Mouse (Mus musculus) liver, embryonic 14.5 days (tissue): ENCODE measurements at regions not wholly inside any gene's neighbourhood (a gene's known extent, or its start where the extent isn't known, plus 50 kb on each side); places are given as distances from the start of the nearest gene placed in this dataset.

Source experiments
- ATAC-seq: fragments of 200-750 bp; cut with Nextera tagmentation; 2 replicates; pipeline ENCODE4 v1.8.0; 2017; ENCODE audit warnings: moderate number of reproducible peaks, mild to moderate bottlenecking, moderate library complexity; ENCODE audit not compliant: insufficient read depth
- DNase-seq, 3 experiments: peaks; one replicate each; pipeline ENCODE4 v3.0.0-alpha.2; 2012 to 2013; ENCODE audit warnings: low read depth in 3 of 3, low spot score in 3 of 3
- H3K27ac ChIP-seq: fragments of 300-500 bp; sonication (generic); 2 replicates; pipeline ENCODE4 v1.5.1; 2014; ENCODE audit warnings: moderate library complexity, mild to moderate bottlenecking, control low read depth, inconsistent platforms
- H3K27me3 ChIP-seq: fragments of 300-500 bp; sonication (generic); 2 replicates; pipeline ENCODE4 v1.6.1; 2014; ENCODE audit warnings: mild to moderate bottlenecking, low read length, moderate library complexity; ENCODE audit not compliant: control insufficient read depth, insufficient read depth
- H3K36me3 ChIP-seq: fragments of 300-500 bp; sonication (generic); replicated peaks from 2 replicates; pipeline ENCODE4 v1.6.1; 2014; ENCODE audit warnings: low read depth; ENCODE audit not compliant: control insufficient read depth, insufficient read depth
- H3K4me1 ChIP-seq, 2 experiments: fragments of 200-500 bp in 1 of 2; fragments of 300-500 bp in 1 of 2; sonication (generic) in 1 of 2; replicated peaks; 2 replicates each; pipeline ENCODE4 v1.6.1; 2012 to 2014; ENCODE audit warnings: antibody characterized with exemption in 1 of 2, inconsistent platforms in 1 of 2, low read length in 1 of 2; ENCODE audit not compliant: control insufficient read depth in 2 of 2, insufficient read depth in 2 of 2
- H3K4me2 ChIP-seq: fragments of 300-500 bp; sonication (generic); 2 replicates; pipeline ENCODE4 v1.6.1; 2014; ENCODE audit warnings: low read depth, mild to moderate bottlenecking, control low read depth, moderate library complexity
- H3K4me3 ChIP-seq, 2 experiments: fragments of 200-500 bp in 1 of 2; fragments of 300-500 bp in 1 of 2; sonication (generic) in 1 of 2; 2 replicates each; pipeline ENCODE4 v1.5.1; 2012 to 2014; ENCODE audit warnings: low read depth in 2 of 2, low read length in 2 of 2, mild to moderate bottlenecking in 2 of 2, control low read depth in 1 of 2, inconsistent platforms in 1 of 2, moderate library complexity in 1 of 2; ENCODE audit not compliant: insufficient read depth in 1 of 2
- H3K9ac ChIP-seq: fragments of 300-500 bp; sonication (generic); replicated peaks from 2 replicates; pipeline ENCODE4 v1.6.1; 2014; ENCODE audit warnings: mild to moderate bottlenecking, control low read depth, moderate library complexity
- H3K9me3 ChIP-seq: fragments of 300-500 bp; sonication (generic); 2 replicates; pipeline ENCODE4 v1.6.1; 2016; ENCODE audit warnings: low read length, mixed read lengths; ENCODE audit not compliant: control insufficient read depth
- CTCF ChIP-seq: IDR thresholded peaks from 2 replicates; pipeline ENCODE4 v1.5.1; 2016; ENCODE audit warnings: antibody characterized with exemption, low read depth, control low read depth
- EP300 ChIP-seq: IDR thresholded peaks from 2 replicates; pipeline ENCODE4 v1.6.1; 2016; ENCODE audit warnings: antibody characterized with exemption, low read depth
- WGBS: fragments of 180-500 bp; shearing (Covaris S2); extraction: QIAGEN DNeasy Blood & Tissue Kit; methylation state at CpG from one replicate; pipeline ENCODE4 v1.1.7; 2014; ENCODE audit not compliant: insufficient replicate concordance; 5-methylcytosine and 5-hydroxymethylcytosine counted together

- 65% methylated on average over 1 of the region's 1 CpGs for WGBS
- no peaks in the 10 kb centered on the region for H3K36me3 ChIP-seq
- no peak overlapping the region for H3K9ac ChIP-seq
- H3K27me3 ChIP-seq: no peaks in the 10 kb centered on the region
- no peak for TF ChIP-seq CTCF
- no peaks in the 10 kb centered on the region for H3K4me1 ChIP-seq
- H3K9me3 ChIP-seq: no peaks in the 10 kb centered on the region
- no peak overlapping the region for H3K4me3 ChIP-seq
- DNase-seq (no peak), ATAC-seq (no peak)
- H3K4me2 ChIP-seq: no peak overlapping the region
- H3K27ac ChIP-seq: no peak overlapping the region
Measured at GRCm38 (mm10) chr10:53852091-53852490, 101.2 kb upstream of the Fam184a start.

GRCm38 (mm10) chr10:53850568-53850967, 99.6 kb upstream of the Fam184a start:
- Histone ChIP-seq H3K27ac (no peak overlapping the region), H3K4me3 (no peak overlapping the region), H3K27me3 (no peaks in the 10 kb centered on the region), H3K9me3 (no peaks in the 10 kb centered on the region), H3K9ac (no peak overlapping the region), H3K4me2 (no peak overlapping the region), H3K4me1 (no peaks in the 10 kb centered on the region), H3K36me3 (no peaks in the 10 kb centered on the region)
- DNase-seq: no peak
- ATAC-seq: no peak
- WGBS: 26% methylated on average over 4 of the region's 4 CpGs
- TF ChIP-seq CTCF: no peak
- TF ChIP-seq EP300: no peak

DNA sequence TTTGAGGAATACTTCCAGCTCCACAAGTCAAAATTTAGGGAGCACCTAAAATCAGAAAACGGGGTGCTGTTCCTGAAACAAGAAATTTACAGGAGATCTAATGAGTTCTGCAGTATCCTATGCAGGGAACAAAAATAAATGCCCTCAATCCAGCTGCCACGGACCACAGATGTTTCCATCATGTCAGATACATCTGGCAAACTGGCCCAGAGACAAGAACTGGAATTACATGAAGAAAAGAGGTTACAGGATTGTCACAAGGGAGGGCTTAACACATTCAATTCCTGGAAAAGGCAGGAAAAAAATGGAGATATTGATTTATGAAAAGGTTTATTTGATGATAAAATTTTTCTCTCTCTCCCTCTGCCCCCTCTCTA, 62.3 kb upstream of the Fam184a start:
- TF ChIP-seq EP300 (no peak), CTCF (no peak)
- WGBS: 45% methylated on average over 2 of the region's 2 CpGs
- no peaks in the 10 kb centered on the region for H3K9me3 ChIP-seq
- no peak overlapping the region for H3K4me2 ChIP-seq
- H3K9ac ChIP-seq: no peak overlapping the region
- no peak for ATAC-seq
- no peak overlapping the region for H3K27ac ChIP-seq
- no peaks in the 10 kb centered on the region for H3K4me1 ChIP-seq
- DNase-seq: no peak
- no peaks in the 10 kb centered on the region for H3K36me3 ChIP-seq
- H3K27me3 ChIP-seq: no peaks in the 10 kb centered on the region
- no peak overlapping the region for H3K4me3 ChIP-seq

- TF ChIP-seq CTCF (peak; percentile 55; the same call in 1 of the 2 replicates), EP300 (no peak)
- Histone ChIP-seq H3K9ac (no peak overlapping the region), H3K36me3 (no peaks in the 10 kb centered on the region), H3K27me3 (no peaks in the 10 kb centered on the region), H3K4me3 (no peak overlapping the region), H3K9me3 (no peaks in the 10 kb centered on the region), H3K27ac (no peak overlapping the region), H3K4me1 (no peaks in the 10 kb centered on the region), H3K4me2 (no peak overlapping the region)
- no peak for ATAC-seq
- 19% methylated on average over 7 of the region's 7 CpGs for WGBS
- peak; percentile 3 to 5 (median 3) for DNase-seq
Measured at GRCm38 (mm10) chr10:53812597-53813243, 61.8 kb upstream of the Fam184a start.

DNA sequence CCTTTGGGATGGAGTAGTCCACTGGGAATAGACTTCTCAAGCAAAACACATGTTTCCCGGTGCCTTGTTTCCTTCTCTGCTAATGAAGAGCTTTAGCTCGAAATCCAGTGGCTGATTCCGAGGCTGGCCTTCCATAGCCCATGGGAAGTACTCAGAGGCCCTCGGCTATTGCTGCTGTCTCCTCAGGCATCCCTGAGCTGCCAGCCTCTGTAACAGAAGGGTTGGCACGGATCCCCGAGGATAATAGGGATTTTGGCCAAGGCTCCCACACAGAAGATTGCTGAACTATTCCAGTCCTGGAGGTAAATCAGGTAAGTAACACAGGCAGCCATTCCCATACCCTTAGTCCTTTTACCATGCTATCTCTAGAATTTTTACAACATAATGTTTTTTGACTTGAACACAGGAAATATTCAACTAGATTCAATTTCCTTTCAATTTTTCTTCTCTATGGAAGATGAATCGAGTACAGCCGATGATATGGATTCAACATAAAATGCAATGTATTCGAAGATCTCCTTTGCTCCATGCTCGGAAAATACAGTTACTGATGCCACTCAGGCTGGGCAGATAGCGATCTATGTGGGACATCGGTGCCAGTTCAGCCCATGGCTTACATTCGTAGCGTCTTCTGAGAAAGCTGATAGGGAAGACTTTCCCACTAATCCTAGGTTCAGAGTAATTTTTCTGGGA, 61.1 kb upstream of the Fam184a start:
- no peak overlapping the region for H3K27ac ChIP-seq
- no peaks in the 10 kb centered on the region for H3K9me3 ChIP-seq
- no peaks in the 10 kb centered on the region for H3K27me3 ChIP-seq
- H3K4me1 ChIP-seq: no peaks in the 10 kb centered on the region
- no peak overlapping the region for H3K4me3 ChIP-seq
- no peak for ATAC-seq
- TF ChIP-seq EP300: no peak
- no peaks in the 10 kb centered on the region for H3K36me3 ChIP-seq
- WGBS: 61% methylated on average over 14 of the region's 14 CpGs
- H3K9ac ChIP-seq: no peak overlapping the region
- H3K4me2 ChIP-seq: no peak overlapping the region
- no peak for DNase-seq
